8 mouse cellular contexts compared by ENCODE assay signal in the genomic region with DNA sequence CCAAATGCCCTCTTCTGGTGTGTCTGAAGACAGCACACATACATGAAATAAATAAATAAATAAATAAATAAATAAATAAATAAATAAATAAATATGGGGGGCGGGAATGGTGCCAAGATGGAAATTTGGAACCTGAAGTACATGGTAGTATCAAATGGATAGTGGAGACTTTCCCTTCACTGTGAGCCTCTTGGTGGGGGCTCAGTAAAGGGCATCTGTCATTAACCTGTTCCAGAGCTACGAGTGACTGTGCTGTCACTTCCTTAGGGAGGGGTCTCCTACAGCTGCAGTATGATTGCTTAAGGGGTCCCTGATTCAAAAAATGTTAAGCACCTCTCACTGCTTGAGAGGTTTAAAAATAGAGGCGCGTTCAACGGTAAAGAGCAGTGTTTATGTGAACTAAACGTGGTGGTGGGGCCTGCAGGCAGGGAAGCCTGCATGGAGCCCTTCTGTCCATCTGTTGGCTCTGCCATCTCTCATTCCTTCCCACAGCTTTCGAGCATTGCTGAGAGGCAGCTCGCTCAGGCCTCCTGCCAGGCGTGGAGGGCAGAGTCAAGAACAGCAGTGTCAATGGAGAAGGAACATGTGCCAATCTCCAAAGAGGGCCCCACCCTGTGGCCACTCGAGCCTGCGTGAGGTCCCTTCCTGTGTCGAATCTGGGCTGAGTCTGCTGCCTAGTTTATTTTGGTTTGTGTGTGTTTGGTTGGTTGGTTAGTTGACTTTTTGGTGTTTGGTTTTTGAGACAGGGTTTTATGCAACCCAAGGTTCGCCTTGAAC. TPM values are rescaled to one million over a fixed set of nuclear protein-coding genes. Genes with fewer than 3 reads are reported as not detected.
DNase-seq lines count a peak whose midpoint lies in the region; ATAC-seq and TF ChIP-seq lines count a peak whose summit lies in the region.
"Had no signal": no experiment of that assay in that cellular context is flagged by ENCODE, and none has a peak within 500 bp of the region (broad histone marks: within the 10 kb centered on the region; RNA-seq: fewer than 3 reads in every experiment).

No protein-coding gene starts in this region.

- peaks cover 6% of the 10 kb centered on the region; the same call in 1 of the 2 replicates for H3K27me3 ChIP-seq in heart, embryonic 11.5 days (ENCODE audit: control insufficient read depth, insufficient read depth, low read length)
- H3K27me3 ChIP-seq in midbrain, embryonic 13.5 days, result no peaks in the 10 kb centered on the region

- no peaks in the 10 kb centered on the region for H3K36me3 ChIP-seq in heart, embryonic 11.5 days (ENCODE audit: control insufficient read depth, insufficient read depth, low read length)
- no peaks in the 10 kb centered on the region for H3K36me3 ChIP-seq in midbrain, embryonic 13.5 days

- TF ChIP-seq POLR2A in lung, adult 2 months (IDR thresholded peaks at IDR 0.05; ENCODE audit: borderline replicate concordance, extremely low read depth, low read depth, low read length), result no peak

- DNase-seq in T-cell, adult 2 months (ENCODE audit: low spot score), result peak; percentile 10
- DNase-seq in cerebellum, adult 11 months, result peak; percentile 88
- DNase-seq in lung, adult 2 months, result peak; percentile 72
- DNase-seq in embryo, embryonic 10.5 days (ENCODE audit: low spot score), result no peak

- peak overlapping the region; percentile 46 for H3K27ac ChIP-seq in heart, embryonic 11.5 days (ENCODE audit: low read depth, low read length)
- no peak overlapping the region for H3K27ac ChIP-seq in midbrain, embryonic 13.5 days

- peaks cover 19% of the 10 kb centered on the region for H3K4me1 ChIP-seq in heart, embryonic 11.5 days (ENCODE audit: control insufficient read depth, insufficient read depth, low read length)
- H3K4me1 ChIP-seq in lung, adult 2 months (ENCODE audit: control insufficient read depth, insufficient read depth, low read length), result peaks cover 5% of the 10 kb centered on the region
- H3K4me1 ChIP-seq in midbrain, embryonic 13.5 days (replicated peaks), result peaks cover 37% of the 10 kb centered on the region

- WGBS in heart, embryonic 11.5 days (ENCODE audit: insufficient replicate concordance), result 44% methylated on average over 13 of the region's 13 CpGs
- WGBS in lung, adult 2 months, result 32% methylated on average over 13 of the region's 13 CpGs
- WGBS in midbrain, embryonic 13.5 days, result 81% methylated on average over 13 of the region's 13 CpGs

- no peak overlapping the region for H3K9ac ChIP-seq in heart, embryonic 11.5 days (ENCODE audit: low read depth, low read length)
- H3K9ac ChIP-seq in midbrain, embryonic 13.5 days (replicated peaks), result no peak overlapping the region

- H3K4me2 ChIP-seq in heart, embryonic 11.5 days, result no peak overlapping the region; the same call in 1 of the 2 replicates
- H3K4me2 ChIP-seq in midbrain, embryonic 13.5 days (replicated peaks), result no peak overlapping the region

- no peaks in the 10 kb centered on the region for H3K9me3 ChIP-seq in heart, embryonic 11.5 days (replicated peaks; ENCODE audit: control insufficient read depth, low read length)
- no peaks in the 10 kb centered on the region for H3K9me3 ChIP-seq in midbrain, embryonic 13.5 days

- TF ChIP-seq CTCF in lung, adult 2 months (IDR thresholded peaks at IDR 0.05; ENCODE audit: insufficient read depth, low read length), result no peak

- no peak overlapping the region for H3K4me3 ChIP-seq in heart, embryonic 11.5 days (ENCODE audit: low read depth, low read length)
- H3K4me3 ChIP-seq in lung, adult 2 months (replicated peaks; ENCODE audit: extremely low read depth, low read depth, low read length), result no peak overlapping the region
- H3K4me3 ChIP-seq in midbrain, embryonic 13.5 days (replicated peaks), result no peak overlapping the region

- no peak for ATAC-seq in heart, embryonic 11.5 days (replicated peaks; ENCODE audit: insufficient number of reproducible peaks, low FRiP score, low TSS enrichment)
- no peak for ATAC-seq in CD4-positive, CD25-positive, alpha-beta regulatory T cell, adult 4 months
- ATAC-seq in midbrain, embryonic 13.5 days, result no peak
- ATAC-seq: inflammation-experienced regulatory T-cells, adult 6 months had no signal

RNA-seq across cellular contexts. Expression of gene Rtn4rl1, which starts 46.8 kb away (rescaled TPM):
- polyA plus RNA-seq in heart, embryonic 11.5 days (2014; fragmentation: Nextera tagmentation; extraction: Ambion mirVana), result 12.7 and 16.8 TPM in 2 replicates
- polyA plus RNA-seq in lung, adult 2 months (2012; rRNA removed), result 11.6 and 12.5 TPM in 2 replicates
- polyA plus RNA-seq in CD4-positive, CD25-positive, alpha-beta regulatory T cell, adult 4 months (2017; shearing (Covaris generic)), result 1 to 10 TPM; 1.5 to 1.8 TPM
- polyA plus RNA-seq in midbrain, embryonic 13.5 days (2015; fragmentation: Nextera tagmentation; extraction: Ambion mirVana), result 12.4 and 12.7 TPM in 2 replicates

RNA-seq across cellular contexts. Expression of gene Dph1, which starts 49.3 kb away (rescaled TPM):
- 16.5 and 21.0 TPM in 2 replicates for polyA plus RNA-seq in heart, embryonic 11.5 days (2014; fragmentation: Nextera tagmentation; extraction: Ambion mirVana)
- 21.0 and 25.7 TPM in 2 replicates for polyA plus RNA-seq in lung, adult 2 months (2012; rRNA removed)
- 10 to 100 TPM; 11.0 to 20.6 TPM for polyA plus RNA-seq in CD4-positive, CD25-positive, alpha-beta regulatory T cell, adult 4 months (2017; shearing (Covaris generic))
- polyA plus RNA-seq in midbrain, embryonic 13.5 days (2015; fragmentation: Nextera tagmentation; extraction: Ambion mirVana), result 14.9 and 15.4 TPM in 2 replicates
